Mouse (Mus musculus): ENCODE data around the gene Ttc39d. TPM values are rescaled to one million over a fixed set of nuclear protein-coding genes. Genes with fewer than 3 reads are reported as not detected.
"Not testable (repeated sequence)": the region's sequence is repeated elsewhere in the genome, so short reads cannot be mapped to it uniquely, and the experiment has no call there.

The Ttc39d gene
- total and polyA plus RNA-seq, 2 experiments from 2014 or later = 0.19 to 0.43 TPM

GRCm38 (mm10) chr17:80221202-80221601 is 13.9 kb downstream of the Ttc39d start:
- H3K36me3 ChIP-seq (ENCODE audit: insufficient read depth) = no peaks in the 10 kb centered on the region
- H3K9me3 ChIP-seq (ENCODE audit: low read length) = no peaks in the 10 kb centered on the region
- no peak for TF ChIP-seq CTCF (IDR thresholded peaks at IDR 0.05; ENCODE audit: low read depth)
- no peak for ATAC-seq
- no peak overlapping the region for H3K4me3 ChIP-seq (ENCODE audit: low read depth, low read length)
- H3K27ac ChIP-seq (ENCODE audit: low read depth, low read length) = no peak overlapping the region
- DNase-seq = no peak
- no peak overlapping the region for H3K9ac ChIP-seq
- H3K4me2 ChIP-seq (ENCODE audit: low read depth) = no peak overlapping the region
- no peaks in the 10 kb centered on the region for H3K4me1 ChIP-seq (ENCODE audit: insufficient read depth)
- 65% methylated on average over 9 of the region's 9 CpGs for WGBS
- H3K27me3 ChIP-seq (ENCODE audit: insufficient read depth, low read length) = no peaks in the 10 kb centered on the region

- DNase-seq = no peak
- ATAC-seq = no peak
These were observed 14.8 kb downstream of the Ttc39d start for GRCm38 (mm10) chr17:80221890-80222628.

GRCm38 (mm10) chr17:80223829-80224228 is 16.6 kb downstream of the Ttc39d start:
- Histone ChIP-seq H3K9ac (peak overlapping the region; percentile 59), H3K27me3 (ENCODE audit: insufficient read depth, low read length) (no peaks in the 10 kb centered on the region), H3K9me3 (ENCODE audit: low read length) (no peaks in the 10 kb centered on the region), H3K27ac (ENCODE audit: low read depth, low read length) (peak overlapping the region; percentile 86), H3K4me3 (ENCODE audit: low read depth, low read length) (peak overlapping the region; percentile 61), H3K4me1 (ENCODE audit: insufficient read depth) (no peaks in the 10 kb centered on the region), H3K36me3 (ENCODE audit: insufficient read depth) (peaks cover 2% of the 10 kb centered on the region; the same call in 1 of the 2 replicates), H3K4me2 (ENCODE audit: low read depth) (peak overlapping the region; percentile 71)
- no peak for DNase-seq
- peak; percentile 42 for ATAC-seq
- TF ChIP-seq CTCF (IDR thresholded peaks at IDR 0.05; ENCODE audit: low read depth) = no peak
- WGBS = 5% methylated on average over 9 of the region's 9 CpGs

More at GRCm38 (mm10) chr17:80221890-80222628, 14.8 kb downstream of the Ttc39d start:
- Histone ChIP-seq H3K4me1 (ENCODE audit: insufficient read depth) (no peaks in the 10 kb centered on the region), H3K9ac (no peak overlapping the region), H3K27ac (ENCODE audit: low read depth, low read length) (no peak overlapping the region), H3K36me3 (ENCODE audit: insufficient read depth) (no peaks in the 10 kb centered on the region), H3K9me3 (ENCODE audit: low read length) (no peaks in the 10 kb centered on the region), H3K4me3 (ENCODE audit: low read depth, low read length) (no peak overlapping the region), H3K4me2 (ENCODE audit: low read depth) (no peak overlapping the region), H3K27me3 (ENCODE audit: insufficient read depth, low read length) (no peaks in the 10 kb centered on the region)
- 75% methylated on average over 3 of the region's 3 CpGs for WGBS
- TF ChIP-seq CTCF (IDR thresholded peaks at IDR 0.05; ENCODE audit: low read depth) = peak; percentile 48

- WGBS = 1% methylated on average over 33 of the region's 33 CpGs
- H3K27me3 ChIP-seq (ENCODE audit: insufficient read depth, low read length) = no peaks in the 10 kb centered on the region
- peak; percentile 99 for ATAC-seq
These were observed 17.3 kb downstream of the Ttc39d start, which contains the start of gene Gemin6 for GRCm38 (mm10) chr17:80224326-80225116. Gene Gemin6 (plus strand): TSS chr17:80224441.

GRCm38 (mm10) chr17:80225142-80225541 is 17.9 kb downstream of the Ttc39d start:
- not testable (repeated sequence) for H3K4me1 ChIP-seq (ENCODE audit: insufficient read depth); H3K27me3 ChIP-seq (ENCODE audit: insufficient read depth, low read length); H3K9me3 ChIP-seq (ENCODE audit: low read length); ATAC-seq; H3K36me3 ChIP-seq (ENCODE audit: insufficient read depth); DNase-seq
- Histone ChIP-seq H3K4me3 (ENCODE audit: low read depth, low read length) (peak overlapping the region; percentile 61), H3K9ac (peak overlapping the region; percentile 59), H3K4me2 (ENCODE audit: low read depth) (peak overlapping the region; percentile 71), H3K27ac (ENCODE audit: low read depth, low read length) (0 out of 2 replicates have a peak overlapping the region, but pooled peaks have one; percentile 86)
- 38% methylated on average over 4 of the region's 5 CpGs for WGBS

More at GRCm38 (mm10) chr17:80224326-80225116, 17.3 kb downstream of the Ttc39d start, which contains the start of gene Gemin6:
- Histone ChIP-seq H3K4me1 (ENCODE audit: insufficient read depth) (no peaks in the 10 kb centered on the region), H3K9ac (peak within 1 kb of the TSS; percentile 59), H3K27ac (ENCODE audit: low read depth, low read length) (peak within 1 kb of the TSS; percentile 86), H3K4me2 (ENCODE audit: low read depth) (peak within 1 kb of the TSS; percentile 71), H3K4me3 (ENCODE audit: low read depth, low read length) (peak within 1 kb of the TSS; percentile 61), H3K9me3 (ENCODE audit: low read length) (no peaks in the 10 kb centered on the region), H3K36me3 (ENCODE audit: insufficient read depth) (peaks cover 2% of the 10 kb centered on the region; the same call in 1 of the 2 replicates)
- DNase-seq = peak; percentile 94
- TF ChIP-seq CTCF (IDR thresholded peaks at IDR 0.05; ENCODE audit: low read depth) = 0 out of 2 replicates have a peak, but pooled peaks have one; percentile 19

GRCm38 (mm10) chr17:80229396-80229795 is 22.1 kb downstream of the Ttc39d start:
- TF ChIP-seq CTCF (IDR thresholded peaks at IDR 0.05; ENCODE audit: low read depth) = no peak
- 67% methylated on average over 2 of the region's 2 CpGs for WGBS
- H3K27me3 ChIP-seq (ENCODE audit: insufficient read depth, low read length) = no peaks in the 10 kb centered on the region
- no peak for ATAC-seq
- peaks cover 2% of the 10 kb centered on the region; the same call in 1 of the 2 replicates for H3K36me3 ChIP-seq (ENCODE audit: insufficient read depth)
- H3K4me1 ChIP-seq (ENCODE audit: insufficient read depth) = no peaks in the 10 kb centered on the region
- H3K9me3 ChIP-seq (ENCODE audit: low read length) = no peaks in the 10 kb centered on the region
- H3K4me3 ChIP-seq (ENCODE audit: low read depth, low read length) = no peak overlapping the region
- no peak overlapping the region for H3K27ac ChIP-seq (ENCODE audit: low read depth, low read length)
- no peak overlapping the region for H3K9ac ChIP-seq
- H3K4me2 ChIP-seq (ENCODE audit: low read depth) = no peak overlapping the region
- no peak for DNase-seq
